17 mouse cellular contexts compared by ENCODE assay signal in the genomic region with DNA sequence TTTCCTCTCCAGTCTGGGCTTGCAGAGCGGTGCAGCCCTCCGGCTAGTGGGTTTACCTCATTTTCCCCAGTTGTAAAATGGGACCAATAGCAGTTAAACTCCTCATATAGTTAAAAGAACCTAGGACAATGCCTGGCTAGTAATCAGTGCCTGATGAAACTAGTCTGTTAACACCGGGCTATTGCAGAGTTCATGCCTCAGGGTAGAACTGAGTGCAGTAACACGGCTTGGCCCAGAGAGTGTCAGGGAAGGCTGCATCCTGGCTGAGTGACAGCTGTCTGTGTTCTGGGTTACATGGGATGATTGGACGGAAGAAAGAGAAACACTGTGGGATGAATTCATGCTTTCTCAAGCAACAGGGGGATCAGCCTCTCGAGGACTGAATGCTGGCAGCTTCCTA. TPM values are rescaled to one million over a fixed set of nuclear protein-coding genes. Genes with fewer than 3 reads are reported as not detected.
DNase-seq lines count a peak whose midpoint lies in the region; ATAC-seq and TF ChIP-seq lines count a peak whose summit lies in the region.
"Had no signal": no experiment of that assay in that cellular context is flagged by ENCODE, and none has a peak within 500 bp of the region (broad histone marks: within the 10 kb centered on the region; RNA-seq: fewer than 3 reads in every experiment).

No protein-coding gene starts in this region.

- 0 out of 2 replicates have a peak overlapping the region, but pooled peaks have one; percentile 34 for H3K9ac ChIP-seq in heart, embryonic 11.5 days (ENCODE audit: low read depth, low read length)
- H3K9ac ChIP-seq in hindbrain, embryonic 15.5 days: no peak overlapping the region
- peak overlapping the region; percentile 14; the same call in 1 of the 2 replicates for H3K9ac ChIP-seq in neural tube, embryonic 13.5 days
- H3K9ac ChIP-seq in stomach, postnatal 0 days (ENCODE audit: low read length): peak overlapping the region; percentile 31; the same call in 1 of the 2 replicates
- H3K9ac ChIP-seq: liver, embryonic 14.5 days had no signal

- DNase-seq in heart, adult 11 months: no peak
- no peak for DNase-seq in hindbrain, embryonic 10.5 days (ENCODE audit: low spot score)
- no peak for DNase-seq in neural tube, embryonic 10.5 days (ENCODE audit: extremely low spot score, low spot score)
- no peak for DNase-seq in stomach, postnatal 0 days (ENCODE audit: low spot score)
- DNase-seq in spleen, postnatal 36 days (ENCODE audit: low spot score in 2 of 2): no peak
- DNase-seq: adrenal gland, postnatal 36 days; cerebellum, adult 9-11 months; gastrocnemius, postnatal 25 days; kidney, adult 9 months; kidney, postnatal 4 days; layer of hippocampus, postnatal 36 days; left cerebral cortex, postnatal 4 days had no signal

- H3K36me3 ChIP-seq in heart, embryonic 11.5 days (ENCODE audit: control insufficient read depth, insufficient read depth, low read length): 0 out of 2 replicates have a peak, but pooled peaks cover 2% of the 10 kb centered on the region
- no peaks in the 10 kb centered on the region for H3K36me3 ChIP-seq in hindbrain, embryonic 15.5 days
- no peaks in the 10 kb centered on the region for H3K36me3 ChIP-seq in hindbrain, embryonic 10.5 days
- H3K36me3 ChIP-seq in neural tube, embryonic 13.5 days: no peaks in the 10 kb centered on the region
- no peaks in the 10 kb centered on the region for H3K36me3 ChIP-seq in stomach, postnatal 0 days (ENCODE audit: control insufficient read depth, insufficient read depth, low read length)

- no peaks in the 10 kb centered on the region for H3K9me3 ChIP-seq in heart, embryonic 11.5 days (replicated peaks; ENCODE audit: control insufficient read depth, low read length)
- H3K9me3 ChIP-seq in hindbrain, embryonic 15.5 days: no peaks in the 10 kb centered on the region
- H3K9me3 ChIP-seq in hindbrain, embryonic 10.5 days: no peaks in the 10 kb centered on the region
- no peaks in the 10 kb centered on the region for H3K9me3 ChIP-seq in neural tube, embryonic 13.5 days
- no peaks in the 10 kb centered on the region for H3K9me3 ChIP-seq in stomach, postnatal 0 days (ENCODE audit: control insufficient read depth, low read length)

- H3K27me3 ChIP-seq in heart, embryonic 11.5 days (ENCODE audit: control insufficient read depth, insufficient read depth, low read length): no peaks in the 10 kb centered on the region
- no peaks in the 10 kb centered on the region for H3K27me3 ChIP-seq in hindbrain, embryonic 15.5 days
- no peaks in the 10 kb centered on the region for H3K27me3 ChIP-seq in hindbrain, embryonic 10.5 days (ENCODE audit: insufficient read depth, poor library complexity, severe bottlenecking)
- H3K27me3 ChIP-seq in neural tube, embryonic 13.5 days: no peaks in the 10 kb centered on the region
- no peaks in the 10 kb centered on the region for H3K27me3 ChIP-seq in stomach, postnatal 0 days (ENCODE audit: control insufficient read depth, insufficient read depth, low read length)

- no peak overlapping the region for H3K4me3 ChIP-seq in heart, embryonic 11.5 days (ENCODE audit: low read depth, low read length)
- H3K4me3 ChIP-seq in hindbrain, embryonic 15.5 days: no peak overlapping the region
- no peak overlapping the region for H3K4me3 ChIP-seq in hindbrain, embryonic 10.5 days
- H3K4me3 ChIP-seq in neural tube, embryonic 13.5 days: no peak overlapping the region
- H3K4me3 ChIP-seq in stomach, postnatal 0 days (ENCODE audit: low read depth, low read length): no peak overlapping the region

- H3K4me2 ChIP-seq in heart, embryonic 11.5 days: no peak overlapping the region
- H3K4me2 ChIP-seq in hindbrain, embryonic 15.5 days: peak overlapping the region; percentile 83
- H3K4me2 ChIP-seq in neural tube, embryonic 13.5 days: peak overlapping the region; percentile 93
- no peak overlapping the region; the same call in 1 of the 2 replicates for H3K4me2 ChIP-seq in stomach, postnatal 0 days (replicated peaks; ENCODE audit: low read depth)

- H3K4me1 ChIP-seq in heart, embryonic 11.5 days (ENCODE audit: control insufficient read depth, insufficient read depth, low read length): peaks cover 19% of the 10 kb centered on the region
- H3K4me1 ChIP-seq in hindbrain, embryonic 15.5 days (replicated peaks): peaks cover 36% of the 10 kb centered on the region
- peaks cover 15% of the 10 kb centered on the region for H3K4me1 ChIP-seq in hindbrain, embryonic 10.5 days (replicated peaks)
- H3K4me1 ChIP-seq in neural tube, embryonic 13.5 days (replicated peaks): peaks cover 37% of the 10 kb centered on the region
- peaks cover 2% of the 10 kb centered on the region for H3K4me1 ChIP-seq in stomach, postnatal 0 days (replicated peaks; ENCODE audit: control insufficient read depth, insufficient read depth)

- no peak for TF ChIP-seq CTCF in stomach, postnatal 0 days (IDR thresholded peaks at IDR 0.05; ENCODE audit: low read depth)

- ATAC-seq in heart, embryonic 11.5 days (replicated peaks; ENCODE audit: insufficient number of reproducible peaks, low FRiP score, low TSS enrichment): no peak
- no peak for ATAC-seq in hindbrain, embryonic 15.5 days (ENCODE audit: low FRiP score, low read depth)
- ATAC-seq in neural tube, embryonic 13.5 days (ENCODE audit: low read depth): no peak
- ATAC-seq in stomach, postnatal 0 days (ENCODE audit: low FRiP score, low TSS enrichment): no peak
- ATAC-seq: activated CD4-positive, CD25-positive, alpha-beta regulatory T cell, adult 4 months had no signal

- 66% methylated on average over 6 of the region's 6 CpGs for WGBS in heart, embryonic 11.5 days (ENCODE audit: insufficient replicate concordance)
- 73% methylated on average over 6 of the region's 6 CpGs for WGBS in hindbrain, embryonic 15.5 days
- 81% methylated on average over 6 of the region's 6 CpGs for WGBS in hindbrain, embryonic 10.5 days
- 54% methylated on average over 6 of the region's 6 CpGs for WGBS in neural tube, embryonic 13.5 days
- 46% methylated on average over 6 of the region's 6 CpGs for WGBS in stomach, postnatal 0 days

- TF ChIP-seq EP300 in stomach, postnatal 0 days (optimal IDR thresholded peaks at IDR 0.05): no peak

- H3K27ac ChIP-seq in heart, embryonic 11.5 days (ENCODE audit: low read depth, low read length): no peak overlapping the region
- H3K27ac ChIP-seq in hindbrain, embryonic 15.5 days (replicated peaks): no peak overlapping the region
- H3K27ac ChIP-seq in hindbrain, embryonic 10.5 days: no peak overlapping the region
- no peak overlapping the region for H3K27ac ChIP-seq in neural tube, embryonic 13.5 days (replicated peaks)
- H3K27ac ChIP-seq in stomach, postnatal 0 days (replicated peaks): no peak overlapping the region
- H3K27ac ChIP-seq: liver, embryonic 14.5 days had no signal

RNA-seq across cellular contexts. Expression of a gene that starts 3.1 kb away (rescaled TPM):
- polyA plus RNA-seq in heart, embryonic 11.5 days (2014; fragmentation: Nextera tagmentation; extraction: Ambion mirVana): 26.0 and 34.9 TPM in 2 replicates
- polyA plus RNA-seq in hindbrain, embryonic 15.5 days (2015; fragmentation: Nextera tagmentation; extraction: Ambion mirVana): 46.7 and 55.6 TPM in 2 replicates
- polyA plus RNA-seq in hindbrain, embryonic 10.5 days (2016; fragmentation: Nextera tagmentation; extraction: Ambion mirVana): 13.4 TPM in 2 replicates
- polyA plus RNA-seq in neural tube, embryonic 13.5 days (2015; fragmentation: Nextera tagmentation; extraction: Ambion mirVana): 33.0 and 33.4 TPM in 2 replicates
- 22.6 and 25.9 TPM in 2 replicates for polyA plus RNA-seq in stomach, postnatal 0 days (2015; fragmentation: Nextera tagmentation; extraction: Ambion mirVana)

Comparison
In these comparisons a context has a peak if more than half of its experiments do, and no peak if none do; other contexts are left out.
1. H3K4me2 ChIP-seq: peak in hindbrain, embryonic 15.5 days (single experiment) and neural tube, embryonic 13.5 days (single experiment); none in heart, embryonic 11.5 days (single experiment) and stomach, postnatal 0 days (single experiment).